Mouse (Mus musculus): ENCODE data around the gene Sycp2l.

Gene Sycp2l

DNA sequence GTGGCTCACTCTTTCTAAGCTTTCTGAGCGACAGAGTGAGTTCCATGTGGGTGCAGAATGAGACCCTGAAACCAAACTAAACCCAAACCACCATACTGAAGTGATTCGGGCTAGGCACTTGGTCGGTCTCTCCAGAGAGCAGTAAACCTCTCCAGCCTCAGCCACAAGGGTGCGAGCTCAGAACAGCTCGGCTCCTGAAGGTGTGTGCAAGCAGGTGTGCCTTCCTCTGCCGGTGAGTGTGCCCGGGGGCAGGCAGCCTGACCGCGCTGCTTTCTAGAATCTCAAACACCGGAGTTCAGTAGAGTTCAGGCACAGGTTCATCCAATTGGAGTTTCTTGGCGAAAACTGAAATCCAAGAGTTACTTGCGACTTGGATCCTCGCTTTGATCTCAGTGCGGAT, at the start of gene Sycp2l:
Gene Sycp2l (plus strand): TSS at position 368 of the 400 bp plus-strand sequence.
- no peak for DNase-seq (ENCODE audit: low spot score in 2 of 2)

DNA sequence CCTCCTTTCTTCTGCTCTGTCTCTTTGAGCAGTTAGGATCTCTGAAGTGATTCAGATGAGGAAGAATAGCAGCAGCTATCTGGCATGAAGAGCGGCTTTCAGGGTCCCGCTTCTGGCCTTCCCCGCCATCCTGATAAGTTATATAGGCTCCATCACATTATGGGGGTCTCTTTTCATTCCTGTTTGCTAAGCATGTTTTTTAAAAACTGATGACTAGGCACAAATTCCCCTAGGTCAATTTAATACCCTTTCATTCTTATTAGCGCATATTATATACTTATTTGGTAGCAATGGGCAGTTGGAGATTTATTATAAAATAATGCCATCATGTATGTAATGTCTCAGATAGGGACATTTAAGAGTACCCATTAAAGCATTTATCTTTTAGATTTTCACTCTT, 46.5 kb upstream of the Sycp2l start:
- no peak for DNase-seq (ENCODE audit: low spot score in 2 of 2)

DNA sequence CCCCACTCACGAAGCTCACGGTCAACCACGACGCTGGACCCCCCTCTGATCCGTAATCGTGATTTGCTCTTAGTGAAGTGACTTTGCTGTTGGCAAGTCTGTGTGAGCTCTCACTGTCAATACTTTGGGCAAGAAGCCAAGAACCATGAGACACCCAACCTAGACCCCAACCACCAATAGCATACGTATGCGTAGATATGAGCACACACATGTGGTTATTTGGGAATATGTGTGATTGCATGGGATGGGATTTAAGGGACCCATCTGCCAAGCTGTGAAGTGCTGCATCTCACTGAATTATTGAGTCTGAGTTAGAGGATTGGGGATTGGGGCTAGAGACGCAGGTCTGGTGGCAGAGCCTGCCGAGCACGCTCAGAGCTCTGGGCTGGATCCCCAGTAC, 42.5 kb upstream of the Sycp2l start:
- DNase-seq (ENCODE audit: low spot score in 2 of 2): no peak

DNA sequence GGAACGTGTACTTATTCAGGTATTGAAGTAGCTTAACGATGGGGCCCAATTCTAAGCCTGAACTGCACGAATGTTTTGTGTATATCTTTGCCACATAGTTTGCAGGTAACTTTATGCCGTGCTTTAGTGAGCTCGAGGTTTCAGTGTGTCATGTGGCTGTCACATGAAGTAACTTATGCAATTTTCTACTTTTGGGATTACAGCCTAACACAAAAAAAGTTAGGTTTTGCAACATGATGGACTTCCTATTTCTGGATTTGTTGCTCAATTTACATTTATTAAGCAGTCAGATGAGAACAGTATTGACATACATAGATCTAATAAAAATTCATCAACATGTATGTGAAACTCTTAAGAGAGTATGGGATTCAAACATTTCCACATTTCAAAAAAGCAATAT, 40.3 kb upstream of the Sycp2l start:
- DNase-seq (ENCODE audit: low spot score in 2 of 2): no peak

DNA sequence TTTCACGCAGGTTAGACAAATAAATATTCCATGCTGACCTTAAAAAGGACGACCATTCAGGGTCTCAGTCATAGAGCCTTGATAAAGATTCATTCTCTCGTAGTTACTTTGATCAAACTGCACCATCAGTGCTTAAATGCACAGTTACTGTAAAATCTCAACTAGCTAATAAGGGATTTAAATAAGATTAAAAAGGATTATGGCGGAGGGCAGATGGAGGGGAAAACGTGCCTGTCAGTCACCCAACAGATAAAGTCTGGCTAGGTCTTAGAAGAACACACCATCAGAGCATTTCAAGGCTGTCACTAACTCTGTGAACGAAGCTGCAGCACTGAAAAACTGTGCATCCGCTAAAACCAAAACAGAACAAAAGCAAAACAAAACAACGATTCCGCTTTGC, 36.2 kb upstream of the Sycp2l start:
- no peak for DNase-seq (ENCODE audit: low spot score in 2 of 2)

DNA sequence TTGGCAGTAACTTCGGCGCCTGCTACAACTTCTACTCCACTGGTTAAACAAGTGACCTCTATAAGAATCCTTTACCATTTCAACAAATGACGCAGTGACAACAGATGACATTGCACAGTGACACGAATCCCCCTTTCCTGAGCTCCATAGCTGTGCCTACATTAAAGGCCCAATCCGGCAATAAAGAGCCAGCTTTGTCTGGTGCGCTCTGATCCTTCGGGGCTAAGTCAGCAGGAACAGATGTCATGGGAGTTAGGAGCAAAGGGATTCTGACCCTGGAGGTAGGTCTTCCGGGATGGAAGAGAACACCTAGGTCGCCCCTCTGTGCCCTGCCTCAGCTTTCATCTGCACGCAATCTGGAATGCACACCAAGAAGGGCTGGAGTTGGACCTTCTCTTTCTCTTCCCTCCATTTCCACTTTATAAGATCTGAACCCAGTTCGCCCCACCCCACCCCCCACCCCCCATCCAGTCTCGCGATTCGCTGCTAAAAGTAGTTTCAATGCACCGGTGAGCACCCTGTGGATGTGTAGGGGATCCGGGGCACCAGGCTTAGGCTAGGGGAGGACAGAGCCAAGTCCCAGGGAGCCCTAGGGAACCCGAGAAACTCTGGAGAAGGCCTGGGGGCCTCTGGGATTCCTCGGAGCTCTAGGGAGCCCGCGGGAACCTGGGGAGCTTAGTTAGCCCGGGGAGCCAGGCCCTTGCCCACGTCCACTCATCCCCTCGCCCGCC, 35.3 kb upstream of the Sycp2l start:
- DNase-seq (ENCODE audit: low spot score in 2 of 2): no peak

DNA sequence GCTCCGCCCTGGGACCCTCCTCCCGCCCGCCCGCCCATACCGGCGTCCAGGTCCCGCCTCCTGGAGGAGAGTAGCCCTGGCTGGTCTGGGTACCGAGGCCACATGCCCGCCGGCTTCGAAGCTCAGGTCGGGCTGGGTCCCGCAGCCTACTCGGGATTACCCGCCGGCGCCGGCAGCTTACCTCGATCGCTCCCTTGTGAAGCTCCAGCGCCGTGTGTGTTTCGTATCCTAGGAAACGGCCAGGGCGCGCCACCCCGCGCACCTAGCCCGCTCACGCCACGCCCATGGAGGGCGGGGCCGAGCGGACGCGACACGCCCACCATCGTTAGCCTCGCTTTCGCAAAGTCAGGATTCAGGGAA, 34.7 kb upstream of the Sycp2l start, which contains the start of gene Mak:
Gene Mak (minus strand): TSS at position 286 of the 360 bp plus-strand sequence.
- DNase-seq (ENCODE audit: low spot score in 2 of 2): peak; percentile 68 to 77

DNA sequence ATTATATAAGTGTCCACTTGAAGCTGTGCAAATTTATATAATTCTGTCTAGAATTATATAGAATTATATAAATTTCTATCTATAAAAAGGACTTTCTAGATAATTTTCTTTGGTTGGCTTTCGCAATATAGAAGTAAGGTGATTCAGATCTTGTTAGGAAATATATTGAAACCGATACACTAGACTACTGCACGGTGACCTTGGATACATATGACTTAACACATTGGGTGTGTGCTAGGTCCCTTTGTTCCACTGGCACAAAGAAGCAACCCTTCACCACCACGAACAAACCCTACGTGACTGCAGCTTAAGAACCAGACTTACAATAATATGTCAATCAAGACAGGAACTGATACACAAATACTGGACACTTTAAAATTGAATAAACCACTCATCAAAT, 34.2 kb upstream of the Sycp2l start:
- no peak for DNase-seq (ENCODE audit: low spot score in 2 of 2)

DNA sequence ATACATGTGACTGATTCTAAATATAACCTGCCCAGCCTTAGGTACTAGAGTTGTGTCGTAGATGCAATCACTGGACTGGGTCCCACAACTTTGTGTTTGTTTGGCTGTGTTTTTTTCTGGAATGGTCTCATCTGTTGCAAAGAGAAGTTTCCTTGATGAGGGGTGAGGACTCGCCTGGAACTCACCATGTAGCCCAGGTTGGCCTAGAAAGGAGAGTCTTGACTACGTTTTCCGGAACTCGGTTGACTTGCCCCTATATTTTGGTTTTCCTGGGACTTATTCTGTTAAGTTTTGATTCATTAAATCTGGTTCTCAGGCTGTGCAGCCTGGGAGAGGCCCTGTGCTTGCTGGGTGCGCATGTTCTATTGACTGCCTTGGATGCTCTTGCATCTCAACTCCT, 33.4 kb upstream of the Sycp2l start:
- no peak for DNase-seq (ENCODE audit: low spot score in 2 of 2)

DNA sequence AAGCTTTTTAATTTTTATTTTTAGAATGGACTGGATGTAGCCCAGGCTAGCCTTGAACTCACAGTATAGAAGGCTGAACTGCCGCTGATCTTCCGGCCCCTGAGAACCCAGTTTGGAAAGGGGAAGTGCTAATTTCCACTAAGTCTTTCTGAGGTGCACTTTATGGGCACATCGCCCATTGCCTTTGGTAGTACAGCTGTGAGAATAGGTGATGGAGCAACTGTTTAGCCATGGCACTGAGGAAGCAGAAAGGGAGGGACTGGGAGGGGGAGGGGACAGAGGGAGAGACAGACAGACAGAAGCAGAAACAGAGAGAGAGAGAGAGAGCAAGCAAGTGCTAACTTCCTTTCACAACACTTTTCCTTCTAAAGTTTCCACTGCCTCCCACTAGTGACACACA, 29.6 kb upstream of the Sycp2l start:
- no peak for DNase-seq (ENCODE audit: low spot score in 2 of 2)

- no peak for DNase-seq (ENCODE audit: low spot score in 2 of 2)
Measured at GRCm38 (mm10) chr13:41085140-41085539, 29.0 kb upstream of the Sycp2l start.

DNA sequence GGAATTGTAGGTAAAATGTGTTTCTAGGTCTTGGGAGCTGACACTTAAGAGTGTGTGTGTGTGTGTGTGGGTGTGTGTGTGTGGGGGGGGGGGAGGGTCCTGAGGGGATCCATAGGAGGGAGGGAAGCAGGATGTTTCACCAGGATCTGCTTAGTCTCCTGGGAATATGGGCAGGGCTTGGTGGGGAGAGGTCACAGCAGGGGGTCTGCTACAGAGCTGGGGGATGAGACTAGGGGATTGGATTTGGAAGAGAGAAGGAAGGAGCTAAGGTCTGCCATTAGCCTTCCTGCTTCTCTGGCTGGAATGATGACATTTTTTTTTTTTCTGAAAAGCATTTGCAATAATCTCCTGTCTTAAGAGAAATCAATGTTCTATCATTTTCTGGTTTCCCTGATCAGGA, 25.4 kb upstream of the Sycp2l start:
- DNase-seq (ENCODE audit: low spot score in 2 of 2): no peak

- no peak for DNase-seq (ENCODE audit: low spot score in 2 of 2)
Measured at GRCm38 (mm10) chr13:41091271-41091670, 22.8 kb upstream of the Sycp2l start.

DNA sequence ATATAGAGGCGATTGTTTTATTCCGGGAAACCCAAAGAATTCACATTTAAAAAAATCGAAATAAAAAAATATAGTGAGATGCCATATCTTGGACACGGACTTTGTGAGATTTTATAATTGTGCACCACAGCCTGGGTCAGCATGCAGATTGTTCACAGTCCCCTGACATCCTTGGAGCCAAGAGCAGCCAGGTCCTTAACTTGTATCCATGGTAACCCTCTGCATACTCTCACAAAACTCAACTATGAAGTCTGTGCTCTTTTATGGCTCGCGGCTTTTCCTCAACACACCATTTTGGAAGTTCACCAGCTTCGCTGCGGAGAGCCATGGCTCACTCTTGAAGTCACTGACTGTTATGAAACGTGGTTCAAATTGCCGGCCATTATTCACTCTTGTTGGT, 19.9 kb upstream of the Sycp2l start:
- DNase-seq (ENCODE audit: low spot score in 2 of 2): no peak

DNA sequence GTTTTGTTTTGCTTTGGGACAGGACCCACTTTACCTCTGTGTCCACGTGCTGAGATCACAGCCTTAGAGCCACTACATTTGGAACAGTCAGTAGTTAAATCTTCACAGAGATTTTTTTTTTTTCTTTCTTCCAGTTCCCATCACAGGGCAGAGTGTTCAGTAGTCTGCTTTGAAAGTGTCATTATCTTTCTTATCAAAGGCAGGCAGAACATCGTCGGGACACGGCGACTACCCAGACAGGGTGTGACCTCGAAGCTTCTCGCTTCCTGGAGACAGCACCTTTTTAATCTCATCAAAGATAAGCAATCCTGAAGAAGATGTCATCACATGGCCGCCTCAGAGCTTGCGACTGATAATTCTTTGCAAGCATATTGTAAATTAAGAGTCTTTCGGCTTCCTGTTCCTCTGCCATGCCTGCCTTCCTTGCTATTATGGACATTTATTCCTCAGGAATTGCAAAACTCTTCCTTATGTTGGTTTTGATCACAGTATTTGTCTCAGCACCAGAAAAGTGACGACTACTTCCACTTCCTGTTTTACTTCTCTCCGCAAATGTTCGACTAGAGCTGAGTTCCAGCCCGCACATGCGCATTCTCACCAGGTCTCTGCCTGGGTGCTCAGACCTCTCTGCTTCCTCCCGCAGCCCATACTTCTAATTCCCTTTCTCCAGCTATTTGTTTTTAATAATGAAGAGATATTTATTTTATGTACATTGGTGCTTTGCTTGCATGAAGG, 16.6 kb upstream of the Sycp2l start:
- DNase-seq (ENCODE audit: low spot score in 2 of 2): no peak

DNA sequence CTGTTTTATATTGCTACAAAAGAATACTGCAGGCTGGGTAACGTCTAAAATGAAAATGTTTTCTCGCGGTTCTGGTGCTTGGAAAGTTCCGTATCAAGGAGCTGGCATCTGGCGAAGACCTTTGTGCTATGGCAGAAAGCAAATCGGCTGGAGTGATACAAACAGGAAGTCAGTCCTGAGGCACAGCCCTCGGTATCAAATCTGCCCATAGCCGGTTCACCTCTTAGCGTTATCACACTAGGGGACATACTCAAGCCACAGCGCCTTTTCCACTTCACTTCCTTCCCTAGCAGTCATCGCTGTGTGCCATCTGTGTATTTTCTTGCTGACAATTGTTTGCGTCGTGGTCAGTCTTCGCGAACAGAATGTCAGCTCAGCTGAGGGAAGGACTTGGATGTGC, 15.8 kb upstream of the Sycp2l start:
- DNase-seq (ENCODE audit: low spot score in 2 of 2): no peak

DNA sequence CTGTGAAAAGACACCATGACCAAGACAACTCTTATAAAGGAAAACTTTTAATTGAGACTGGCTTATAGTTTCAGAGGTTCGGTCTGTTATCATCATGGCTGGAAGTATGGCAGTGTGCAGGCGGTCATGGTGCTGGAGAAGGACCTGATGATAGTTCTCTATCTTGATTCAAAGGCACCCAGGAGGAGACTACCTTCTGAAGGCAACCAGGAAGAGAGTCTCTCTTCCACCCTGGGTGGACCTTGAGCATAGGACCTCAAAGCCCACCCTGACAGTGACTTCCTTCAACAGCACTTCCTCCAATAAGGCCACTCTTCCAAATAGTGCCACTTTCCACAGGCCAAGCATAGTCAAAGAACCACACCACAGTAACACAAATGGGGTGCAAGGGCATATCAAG, 14.1 kb upstream of the Sycp2l start:
- DNase-seq (ENCODE audit: low spot score in 2 of 2): no peak

DNA sequence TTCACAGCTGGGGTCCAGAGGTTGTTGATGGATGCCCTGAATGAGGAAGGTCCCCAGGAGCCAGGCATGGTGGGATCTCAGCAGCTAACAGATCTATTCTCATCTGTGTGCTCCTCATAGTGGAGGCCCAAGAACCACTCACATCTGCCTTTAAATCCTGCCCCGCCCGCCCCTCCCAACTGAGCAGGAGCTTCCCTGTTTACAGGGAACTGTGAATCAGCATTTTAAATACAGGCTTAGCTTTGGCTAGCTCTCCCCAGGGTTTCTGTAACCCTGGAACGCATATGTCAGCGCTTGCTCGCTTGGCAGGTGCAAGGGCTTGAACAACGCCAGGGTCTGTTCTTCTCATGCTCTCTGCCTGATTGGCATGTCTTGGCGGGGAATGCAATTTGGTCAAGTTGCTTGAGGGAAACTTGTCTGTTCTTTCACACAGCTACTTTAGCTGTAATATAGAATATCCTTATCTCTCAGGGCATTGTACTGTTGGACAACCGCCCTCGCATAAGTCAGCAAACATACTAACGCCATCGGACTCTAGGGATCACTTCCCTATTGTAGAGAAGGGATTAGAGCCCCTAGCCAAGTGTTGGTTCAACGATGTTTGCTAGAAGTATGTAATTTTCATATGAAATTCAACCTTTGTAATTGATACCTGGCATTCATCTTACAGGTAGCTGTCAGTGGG, 10.1 kb upstream of the Sycp2l start:
- DNase-seq (ENCODE audit: low spot score in 2 of 2): no peak

GRCm38 (mm10) chr13:41105541-41105940, 8.6 kb upstream of the Sycp2l start:
- DNase-seq (ENCODE audit: low spot score in 2 of 2): no peak

DNA sequence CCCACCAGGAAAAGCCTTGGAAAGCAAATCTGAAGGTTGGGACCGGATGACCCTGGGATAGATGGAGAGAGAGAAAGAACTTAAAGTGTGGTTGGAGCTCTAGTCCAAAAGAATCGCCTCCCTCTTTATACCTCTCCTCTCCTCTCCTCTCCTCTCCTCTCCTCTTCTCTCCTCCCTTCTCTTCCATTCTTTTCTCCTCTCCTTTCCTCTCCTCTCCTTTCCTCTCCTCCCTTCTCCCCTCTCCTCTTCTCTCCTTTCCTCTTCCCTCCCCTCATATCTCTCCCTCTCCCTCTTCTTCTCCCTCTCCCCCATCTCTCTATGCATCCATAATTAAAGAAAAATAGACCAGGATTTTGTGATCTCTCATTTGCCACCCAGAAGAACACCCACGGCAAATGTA, 3.2 kb upstream of the Sycp2l start, which contains the start of gene Gcm2:
Gene Gcm2 (minus strand): TSS at position 101 of the 400 bp plus-strand sequence.
- no peak for DNase-seq (ENCODE audit: low spot score in 2 of 2)

DNA sequence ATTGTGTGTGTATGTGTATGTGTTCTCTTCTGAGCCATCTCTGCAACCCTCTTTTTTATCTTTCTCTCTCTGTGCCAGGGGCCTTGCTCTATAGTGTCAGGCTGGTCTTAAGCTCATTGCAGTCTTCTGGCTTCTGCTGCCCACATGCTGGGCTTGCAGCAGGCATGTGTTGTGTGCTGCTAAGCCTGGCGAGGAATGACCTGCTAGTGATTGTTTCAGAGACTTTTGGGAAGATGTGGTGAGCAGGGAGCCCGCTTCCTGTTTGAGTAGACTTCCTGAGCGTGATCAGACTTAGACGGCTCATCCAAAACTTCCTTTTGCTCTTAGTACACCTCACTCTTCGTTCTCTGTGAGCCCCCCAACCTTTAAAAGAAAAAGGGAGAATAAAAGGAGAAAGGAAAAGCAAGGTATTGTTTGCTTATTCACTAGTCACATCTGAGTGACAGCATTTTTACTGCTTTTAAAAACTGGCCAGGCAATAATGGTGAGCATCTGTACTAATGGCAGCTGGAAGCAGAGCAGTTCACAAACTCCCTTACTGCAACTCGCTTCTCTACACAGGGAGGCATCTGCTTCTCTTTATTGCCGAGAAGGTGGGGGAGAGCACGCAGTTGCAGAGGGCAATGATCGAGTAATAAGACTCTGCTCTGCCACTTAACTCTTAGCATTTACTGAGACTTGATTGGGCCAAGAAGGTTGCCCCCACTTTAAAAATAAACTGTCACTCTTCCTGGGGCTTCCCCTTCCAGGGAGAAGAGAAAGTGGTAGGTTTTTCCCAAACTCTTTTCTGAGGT, 5.2 kb downstream of the Sycp2l start:
- DNase-seq (ENCODE audit: low spot score in 2 of 2): no peak

GRCm38 (mm10) chr13:41123666-41124225, 9.6 kb downstream of the Sycp2l start:
- DNase-seq (ENCODE audit: low spot score in 2 of 2): no peak
